Mouse (Mus musculus) activated CD4-positive, CD25-positive, alpha-beta regulatory T cell, adult 9 weeks (primary cell): ENCODE measurements around the gene Tmem29. TPM values are rescaled to one million over a fixed set of nuclear protein-coding genes. Genes with fewer than 3 reads are reported as not detected.

Source experiments
- polyA plus RNA-seq: library from polyadenylated mRNA; unstranded; fragments of 100-300 nt; shearing (Covaris generic); gene quantifications from one replicate; pipeline ENCODE4 v1.2.1, GENCODE M21; 2017

Tmem29 gene
- polyA plus RNA-seq, result 21.2 TPM

GRCm38 (mm10) chrX:150458766-150459350 lies at the start of gene Tmem29:
Gene Tmem29, minus strand, starts transcription at chrX:150459154.

Other genes starting within 250 kb of the Tmem29 start
- gene Alas2, start 88.2 kb upstream of the Tmem29 start, polyA plus RNA-seq, result 11.2 TPM
- gene Pfkfb1, start 129.1 kb upstream of the Tmem29 start, polyA plus RNA-seq, result 6.1 TPM
- gene Apex2, start 130.7 kb upstream of the Tmem29 start, polyA plus RNA-seq, result 26.9 TPM
- not detected for gene Tro, start 198.4 kb upstream of the Tmem29 start, polyA plus RNA-seq